Mouse (Mus musculus) heart, embryonic 13.5 days (tissue): Measurements from ENCODE around the gene Adm2. TPM values are rescaled to one million over a fixed set of nuclear protein-coding genes. Genes with fewer than 3 reads are reported as not detected.

ENCODE experiments used
- ATAC-seq: fragments of 200-750 bp; cut with Nextera tagmentation; 2 replicates; pipeline ENCODE4 v1.8.0; 2017; ENCODE audit warnings: moderate TSS enrichment; ENCODE audit not compliant: insufficient number of reproducible peaks, low FRiP score, low TSS enrichment; ENCODE audit errors: extremely low read depth
- H3K27ac ChIP-seq: fragments of 300-500 bp; sonication (generic); replicated peaks from 2 replicates; pipeline ENCODE4 v1.5.1; 2015; ENCODE audit warnings: moderate library complexity, mild to moderate bottlenecking, inconsistent platforms
- H3K27me3 ChIP-seq: fragments of 300-500 bp; sonication (generic); replicated peaks from 2 replicates; pipeline ENCODE4 v1.6.1; 2015; ENCODE audit warnings: mild to moderate bottlenecking, inconsistent platforms
- H3K36me3 ChIP-seq: fragments of 300-500 bp; sonication (generic); 2 replicates; pipeline ENCODE4 v1.6.1; 2015; ENCODE audit warnings: mild to moderate bottlenecking, inconsistent platforms
- H3K4me1 ChIP-seq: fragments of 300-500 bp; sonication (generic); 2 replicates; pipeline ENCODE4 v1.6.1; 2015; ENCODE audit warnings: inconsistent platforms
- H3K4me2 ChIP-seq: fragments of 300-500 bp; sonication (generic); 2 replicates; pipeline ENCODE4 v1.6.1; 2015; ENCODE audit warnings: inconsistent platforms, mild to moderate bottlenecking, moderate library complexity
- H3K4me3 ChIP-seq: fragments of 300-500 bp; sonication (generic); 2 replicates; pipeline ENCODE4 v1.5.1; 2015; ENCODE audit warnings: moderate library complexity, mild to moderate bottlenecking, inconsistent platforms
- H3K9ac ChIP-seq: fragments of 300-500 bp; sonication (generic); 2 replicates; pipeline ENCODE4 v1.6.1; 2015; ENCODE audit warnings: inconsistent platforms, mild to moderate bottlenecking, moderate library complexity
- H3K9me3 ChIP-seq: fragments of 300-500 bp; sonication (generic); 2 replicates; pipeline ENCODE4 v1.6.1; 2016; ENCODE audit warnings: inconsistent platforms
- WGBS: fragments of 180-500 bp; shearing (Covaris S2); methylation state at CpG from one replicate; pipeline ENCODE4 v1.1.7; 2015; ENCODE audit warnings: mixed read lengths; 5-methylcytosine and 5-hydroxymethylcytosine counted together
- polyA plus RNA-seq: library from polyadenylated mRNA; unstranded; fragments of >200 nt; fragmentation: Nextera tagmentation; extraction: Ambion mirVana; gene quantifications from 2 replicates; pipeline ENCODE4 v1.2.1, GENCODE M21; 2015

Gene Adm2
- polyA plus RNA-seq, 1 experiment from 2014 or later: 0.66 TPM

DNA sequence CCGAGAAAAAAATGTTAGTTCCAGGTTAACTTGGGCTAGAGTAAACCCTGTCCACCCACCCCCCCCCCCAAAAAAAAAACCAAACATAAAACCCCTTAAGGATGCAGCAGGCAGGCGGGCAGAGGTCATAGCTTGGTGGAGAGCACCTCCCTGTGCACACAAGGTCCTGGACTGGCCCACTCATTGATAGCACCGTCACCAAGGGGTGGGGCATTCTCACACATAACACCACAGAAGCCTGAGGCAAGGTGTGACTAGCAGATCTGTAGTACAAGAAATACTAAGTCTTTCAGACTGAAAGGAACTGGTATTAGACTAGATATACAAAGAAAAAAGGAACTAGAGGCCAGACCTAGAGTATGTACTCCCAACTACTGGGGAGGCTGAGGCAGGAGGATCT is 31.0 kb upstream of the Adm2 start:
- WGBS: 83% methylated on average over 3 of the region's 3 CpGs
- Histone ChIP-seq H3K4me1 (peaks cover 4% of the 10 kb centered on the region), H3K36me3 (peaks cover 100% of the 10 kb centered on the region), H3K4me3 (no peak overlapping the region), H3K27me3 (no peaks in the 10 kb centered on the region), H3K4me2 (no peak overlapping the region), H3K9ac (no peak overlapping the region), H3K27ac (no peak overlapping the region), H3K9me3 (no peaks in the 10 kb centered on the region)
- ATAC-seq: no peak

DNA sequence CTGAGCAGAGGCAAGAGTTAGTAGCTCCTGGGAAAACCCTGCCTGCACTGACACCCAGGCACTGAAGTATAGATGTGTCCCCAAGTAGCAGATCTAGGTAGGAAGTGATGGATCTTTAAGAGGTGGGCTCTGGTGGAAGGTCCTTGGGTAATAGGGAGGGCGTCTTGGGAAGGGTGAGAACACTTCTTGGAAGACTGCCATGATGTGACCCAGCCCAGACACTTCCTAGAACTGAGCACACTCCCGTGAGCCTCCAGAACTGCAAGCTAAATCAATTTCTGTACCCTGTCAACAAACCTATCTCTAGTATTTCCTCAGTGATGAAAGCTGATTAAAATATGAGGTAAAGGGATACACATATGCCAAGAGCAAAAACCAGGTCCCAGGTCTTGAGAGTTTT is 29.7 kb upstream of the Adm2 start:
- no peak overlapping the region for H3K4me3 ChIP-seq
- H3K4me1 ChIP-seq: peaks cover 10% of the 10 kb centered on the region
- no peak overlapping the region for H3K27ac ChIP-seq
- WGBS: 43% methylated on average over 2 of the region's 2 CpGs
- no peaks in the 10 kb centered on the region for H3K9me3 ChIP-seq
- ATAC-seq: no peak
- no peak overlapping the region for H3K9ac ChIP-seq
- no peak overlapping the region for H3K4me2 ChIP-seq
- no peaks in the 10 kb centered on the region for H3K27me3 ChIP-seq
- H3K36me3 ChIP-seq: peaks cover 100% of the 10 kb centered on the region

DNA sequence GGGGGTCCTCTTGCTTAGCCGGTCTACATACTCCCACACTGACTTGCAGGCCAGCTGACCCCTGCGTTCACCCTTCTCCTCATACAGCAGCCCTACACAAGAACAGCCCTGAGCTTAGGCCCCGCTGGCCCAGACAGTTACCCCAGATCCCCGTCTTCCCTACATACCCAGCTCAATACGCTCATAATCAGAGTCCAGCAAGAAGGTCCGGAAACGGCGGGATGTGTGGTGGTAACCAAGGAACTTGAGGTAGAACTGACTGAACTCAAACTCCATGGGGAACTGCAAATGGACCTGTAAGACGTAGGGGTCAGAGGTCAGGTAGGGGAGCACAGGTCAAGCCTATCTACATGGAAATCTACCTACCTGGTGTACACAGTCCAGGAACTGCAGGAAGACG is 28.7 kb upstream of the Adm2 start:
- no peak overlapping the region for H3K4me2 ChIP-seq
- no peak overlapping the region for H3K9ac ChIP-seq

DNA sequence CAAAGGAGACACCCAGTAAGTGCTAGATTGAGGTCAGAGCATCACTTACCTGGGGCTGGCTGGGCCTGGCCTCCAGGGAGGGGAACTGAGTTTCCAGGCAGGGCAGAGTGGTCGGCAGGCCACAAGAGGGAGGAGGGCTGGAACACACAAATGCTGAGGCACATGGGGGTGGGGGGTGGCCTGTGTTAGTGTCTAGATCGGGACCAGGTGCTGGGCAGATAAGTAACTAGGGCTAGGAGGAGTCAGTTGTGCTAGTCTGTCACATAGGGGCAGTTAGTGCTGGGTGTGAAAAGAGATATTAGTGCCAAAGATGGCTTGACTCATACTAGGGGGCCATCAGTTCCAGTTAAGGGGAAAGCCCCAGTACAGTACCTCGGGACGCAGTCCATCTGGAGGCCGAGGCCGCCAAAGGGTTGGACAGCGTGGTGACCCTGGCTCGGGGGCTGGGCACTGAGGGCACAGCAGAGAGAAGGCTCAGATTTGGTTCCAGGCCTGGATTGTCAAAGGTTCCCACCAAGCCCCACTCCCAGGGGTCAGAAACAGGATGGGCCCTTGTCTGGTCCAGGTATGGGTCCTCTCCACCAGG is 26.8 kb upstream of the Adm2 start:
- Histone ChIP-seq H3K9ac (no peak overlapping the region), H3K27me3 (no peaks in the 10 kb centered on the region), H3K4me3 (no peak overlapping the region), H3K27ac (no peak overlapping the region), H3K4me1 (peaks cover 10% of the 10 kb centered on the region), H3K4me2 (no peak overlapping the region), H3K36me3 (peaks cover 95% of the 10 kb centered on the region), H3K9me3 (no peaks in the 10 kb centered on the region)
- ATAC-seq: no peak
- 87% methylated on average over 8 of the region's 8 CpGs for WGBS

More for the DNA sequence above, 28.7 kb upstream of the Adm2 start:
- Histone ChIP-seq H3K9me3 (no peaks in the 10 kb centered on the region), H3K4me1 (peaks cover 10% of the 10 kb centered on the region), H3K4me3 (no peak overlapping the region), H3K27ac (no peak overlapping the region), H3K36me3 (peaks cover 97% of the 10 kb centered on the region), H3K27me3 (no peaks in the 10 kb centered on the region)
- WGBS: 92% methylated on average over 10 of the region's 10 CpGs
- ATAC-seq: no peak

DNA sequence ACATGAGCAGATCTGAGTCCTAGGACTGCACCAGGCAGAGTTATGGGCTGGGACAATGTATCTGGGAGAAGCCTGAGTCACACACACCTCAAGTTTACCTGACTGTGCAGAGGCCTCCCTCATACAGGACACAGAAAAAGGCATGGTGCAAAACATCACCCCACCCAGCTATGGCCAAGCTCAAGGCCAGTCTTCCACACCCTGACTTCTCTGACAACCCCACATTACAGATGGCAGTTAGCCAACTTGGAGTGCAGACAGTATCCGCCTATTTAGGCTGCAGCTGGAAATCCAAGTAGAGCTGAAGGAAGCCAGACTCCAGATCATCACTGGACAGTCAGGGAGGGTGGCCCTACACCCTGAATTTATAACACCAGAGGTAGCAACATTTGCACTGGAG is 26.1 kb upstream of the Adm2 start:
- WGBS: 24% methylated on average over 1 of the region's 1 CpGs
- Histone ChIP-seq H3K9ac (no peak overlapping the region), H3K36me3 (peaks cover 95% of the 10 kb centered on the region), H3K4me2 (no peak overlapping the region), H3K27ac (no peak overlapping the region), H3K27me3 (no peaks in the 10 kb centered on the region), H3K9me3 (no peaks in the 10 kb centered on the region), H3K4me3 (no peak overlapping the region), H3K4me1 (peaks cover 10% of the 10 kb centered on the region)
- ATAC-seq: no peak

DNA sequence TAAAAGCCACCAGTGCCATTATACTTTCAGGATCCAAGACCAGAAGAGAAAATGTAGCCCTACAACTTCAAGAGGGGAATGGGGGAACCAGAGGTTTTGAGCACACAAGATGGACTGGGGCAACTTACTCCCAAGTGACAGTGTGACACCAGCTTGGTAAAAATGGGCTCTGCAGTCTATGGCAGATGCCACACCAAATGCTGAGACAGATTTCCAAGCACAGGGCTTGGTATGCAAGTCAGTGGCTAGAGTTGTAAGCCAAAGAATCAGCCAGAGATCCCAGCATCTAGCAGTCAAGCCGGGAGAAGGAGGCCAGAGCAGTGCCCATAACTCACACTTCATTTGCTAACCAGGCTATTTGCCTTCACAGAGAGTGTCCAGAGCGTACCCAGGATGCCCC is 24.8 kb upstream of the Adm2 start:
- WGBS: 80% methylated on average over 2 of the region's 2 CpGs
- H3K27me3 ChIP-seq: no peaks in the 10 kb centered on the region
- no peak overlapping the region for H3K4me2 ChIP-seq
- no peak overlapping the region for H3K9ac ChIP-seq
- H3K4me1 ChIP-seq: peaks cover 10% of the 10 kb centered on the region
- no peak overlapping the region for H3K27ac ChIP-seq
- no peaks in the 10 kb centered on the region for H3K9me3 ChIP-seq
- no peak overlapping the region for H3K4me3 ChIP-seq
- peaks cover 95% of the 10 kb centered on the region for H3K36me3 ChIP-seq
- ATAC-seq: no peak

DNA sequence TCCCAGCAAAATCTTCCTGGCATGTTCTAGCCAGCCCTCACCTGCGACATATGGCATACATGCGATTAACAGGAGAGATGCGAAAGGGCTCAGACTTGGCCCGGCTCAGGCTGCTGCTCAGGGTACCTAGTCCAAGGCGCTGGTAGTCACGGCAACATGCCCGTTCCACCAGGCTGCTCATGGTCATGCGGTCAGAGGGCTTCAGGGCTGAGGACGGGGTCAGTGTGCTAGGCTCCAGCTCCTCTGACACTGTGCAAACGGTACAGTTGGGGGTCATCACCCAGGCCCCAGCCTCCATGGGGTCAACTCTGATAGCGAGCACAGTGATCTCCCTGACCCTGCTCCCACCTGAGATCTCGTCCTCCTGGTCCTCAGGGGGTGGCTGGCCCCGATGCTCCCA is 22.3 kb upstream of the Adm2 start:
- ATAC-seq: no peak

DNA sequence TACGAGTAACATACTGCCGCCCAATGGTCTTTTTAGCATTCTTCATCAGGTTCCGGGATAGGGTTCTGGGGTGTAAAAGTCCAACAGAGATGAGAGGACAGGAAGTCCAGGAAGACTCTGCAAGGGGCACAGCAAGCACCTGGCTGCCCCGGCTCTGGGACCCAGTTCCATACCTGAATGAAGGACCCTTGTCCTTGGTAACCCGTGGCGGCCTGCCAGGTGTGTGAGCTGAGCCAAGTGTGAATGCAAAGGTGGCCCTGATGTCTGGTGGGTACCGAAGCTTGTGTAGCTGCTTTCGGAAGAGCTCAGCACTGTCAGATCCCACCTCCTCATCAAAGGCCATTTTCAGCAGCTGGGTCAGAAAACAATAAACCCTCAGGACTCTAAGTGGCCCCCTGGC is 21.9 kb upstream of the Adm2 start:
- peaks cover 10% of the 10 kb centered on the region for H3K4me1 ChIP-seq
- H3K9me3 ChIP-seq: no peaks in the 10 kb centered on the region
- H3K36me3 ChIP-seq: peaks cover 95% of the 10 kb centered on the region
- H3K27ac ChIP-seq: no peak overlapping the region
- no peaks in the 10 kb centered on the region for H3K27me3 ChIP-seq
- WGBS: 93% methylated on average over 8 of the region's 8 CpGs
- ATAC-seq: no peak
- H3K4me2 ChIP-seq: no peak overlapping the region
- no peak overlapping the region for H3K4me3 ChIP-seq
- no peak overlapping the region for H3K9ac ChIP-seq

More for the DNA sequence above, 22.3 kb upstream of the Adm2 start:
- Histone ChIP-seq H3K4me3 (no peak overlapping the region), H3K36me3 (peaks cover 95% of the 10 kb centered on the region), H3K4me2 (no peak overlapping the region), H3K27ac (no peak overlapping the region), H3K4me1 (peaks cover 10% of the 10 kb centered on the region), H3K9ac (no peak overlapping the region), H3K9me3 (no peaks in the 10 kb centered on the region), H3K27me3 (no peaks in the 10 kb centered on the region)
- WGBS: 92% methylated on average over 13 of the region's 13 CpGs

DNA sequence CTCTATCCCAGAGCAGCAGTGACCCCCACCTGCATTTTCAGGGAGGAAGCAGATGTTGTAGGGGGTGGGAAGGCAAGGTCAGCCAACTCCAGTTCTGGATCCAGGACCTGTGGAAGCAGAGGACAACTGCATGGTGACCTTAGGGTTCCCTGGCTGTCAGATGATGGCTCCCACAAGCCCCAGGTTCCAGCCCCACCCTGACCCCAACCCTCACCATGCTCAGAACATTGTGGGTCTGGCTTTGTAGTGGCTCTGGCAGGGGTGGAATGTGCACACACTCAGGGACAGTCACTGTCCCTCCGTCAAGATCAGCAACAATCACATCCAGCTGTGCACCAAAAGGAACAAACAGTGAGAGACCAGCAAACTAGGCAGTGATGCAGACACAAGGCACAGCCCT is 16.6 kb upstream of the Adm2 start:
- Histone ChIP-seq H3K4me2 (no peak overlapping the region), H3K9ac (no peak overlapping the region), H3K4me3 (no peak overlapping the region), H3K36me3 (peaks cover 70% of the 10 kb centered on the region), H3K27ac (no peak overlapping the region), H3K9me3 (no peaks in the 10 kb centered on the region), H3K27me3 (no peaks in the 10 kb centered on the region), H3K4me1 (peaks cover 31% of the 10 kb centered on the region)
- 87% methylated on average over 1 of the region's 1 CpGs for WGBS
- ATAC-seq: no peak

DNA sequence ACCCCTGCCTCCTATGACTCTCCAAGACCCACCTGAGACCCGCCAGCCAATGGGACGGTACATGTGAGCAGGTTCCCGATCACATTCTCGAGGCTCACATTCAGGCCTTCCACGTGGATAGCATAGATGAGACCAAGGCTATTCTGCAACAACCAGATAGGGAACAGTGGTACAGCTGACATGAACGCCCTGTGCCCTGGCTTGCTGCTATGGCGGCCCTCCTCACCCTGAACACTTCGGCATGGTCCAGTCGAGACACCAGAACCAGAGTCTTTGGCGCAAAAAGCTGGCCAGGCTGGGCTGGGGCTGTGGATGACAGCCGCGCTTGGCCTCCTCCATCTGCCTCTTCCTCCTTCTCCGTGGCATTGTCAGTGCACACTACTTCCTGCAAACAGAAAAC is 15.1 kb upstream of the Adm2 start:
- 87% methylated on average over 13 of the region's 13 CpGs for WGBS
- H3K4me3 ChIP-seq: no peak overlapping the region
- H3K9me3 ChIP-seq: no peaks in the 10 kb centered on the region
- no peaks in the 10 kb centered on the region for H3K27me3 ChIP-seq
- H3K9ac ChIP-seq: no peak overlapping the region
- H3K4me2 ChIP-seq: no peak overlapping the region
- no peak for ATAC-seq
- no peak overlapping the region for H3K27ac ChIP-seq
- H3K36me3 ChIP-seq: peaks cover 55% of the 10 kb centered on the region
- peaks cover 38% of the 10 kb centered on the region for H3K4me1 ChIP-seq

DNA sequence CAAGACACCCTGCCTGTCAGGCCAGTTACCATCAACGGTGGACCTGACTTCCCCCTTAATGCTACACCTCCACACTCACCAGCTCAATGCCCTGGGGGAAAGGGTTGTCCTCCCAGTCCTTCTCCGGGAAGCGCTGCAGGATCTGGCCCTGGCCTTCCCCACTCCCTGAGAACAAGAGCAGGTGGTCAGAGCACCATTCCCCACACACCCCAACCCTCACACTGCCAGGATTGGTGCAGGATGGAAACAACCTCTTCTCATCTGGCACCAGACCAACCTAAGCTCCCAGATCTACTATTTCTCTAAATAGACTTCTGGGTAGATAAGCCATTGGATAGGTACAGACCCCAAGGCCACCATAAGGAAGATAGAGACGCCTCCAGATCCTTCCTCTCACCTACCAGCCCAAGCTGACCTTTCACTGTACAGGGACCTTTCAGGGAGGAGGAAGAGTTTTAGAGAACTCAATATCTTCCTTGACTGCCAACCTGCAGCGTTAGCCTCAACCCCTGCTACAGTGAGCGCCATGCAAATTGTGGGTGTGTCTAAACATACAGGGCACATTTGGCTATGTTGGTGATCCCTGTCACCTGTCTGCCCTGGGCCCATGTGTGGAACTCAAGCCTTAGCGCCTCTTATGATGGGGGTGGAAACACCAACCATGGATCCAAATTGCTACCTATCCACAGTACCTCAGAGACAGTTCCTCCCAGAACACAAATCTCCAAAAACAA is 13.9 kb upstream of the Adm2 start:
- WGBS: 83% methylated on average over 7 of the region's 7 CpGs
- Histone ChIP-seq H3K27me3 (no peaks in the 10 kb centered on the region), H3K4me3 (no peak overlapping the region), H3K36me3 (peaks cover 44% of the 10 kb centered on the region), H3K27ac (no peak overlapping the region), H3K4me2 (no peak overlapping the region), H3K9me3 (no peaks in the 10 kb centered on the region), H3K4me1 (peaks cover 49% of the 10 kb centered on the region), H3K9ac (no peak overlapping the region)
- no peak for ATAC-seq

DNA sequence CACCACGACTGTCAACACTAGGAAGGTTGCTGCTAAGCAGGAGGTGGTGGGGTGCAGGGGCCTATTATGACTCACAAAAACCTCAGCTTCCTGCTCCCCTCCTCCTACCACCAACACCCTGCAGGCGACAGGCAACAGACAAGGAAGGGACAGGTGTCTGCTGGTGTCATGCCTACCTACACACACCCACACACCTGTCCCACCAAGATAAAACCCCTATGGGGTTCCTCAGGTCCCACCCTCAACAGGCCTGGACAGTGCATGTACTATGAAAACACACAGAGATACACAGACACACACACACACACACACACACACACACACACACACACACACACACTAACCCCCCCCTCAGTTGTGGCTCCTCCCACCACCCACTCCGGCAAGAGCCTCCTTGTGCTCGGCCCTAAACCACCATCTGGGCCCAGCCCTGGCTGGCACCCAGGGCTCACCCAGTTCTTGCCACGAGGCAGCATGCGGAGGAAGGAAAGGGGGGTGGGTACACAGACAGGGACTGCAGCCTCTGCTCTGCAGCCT is 12.5 kb upstream of the Adm2 start:
- Histone ChIP-seq H3K9me3 (no peaks in the 10 kb centered on the region), H3K9ac (no peak overlapping the region), H3K4me1 (peaks cover 57% of the 10 kb centered on the region), H3K27ac (no peak overlapping the region), H3K27me3 (no peaks in the 10 kb centered on the region), H3K36me3 (peaks cover 29% of the 10 kb centered on the region), H3K4me3 (no peak overlapping the region), H3K4me2 (no peak overlapping the region)
- WGBS: 64% methylated on average over 5 of the region's 6 CpGs
- ATAC-seq: no peak
